Mouse (Mus musculus): ENCODE results near the gene Nppa. TPM values are rescaled to one million over a fixed set of nuclear protein-coding genes. Genes with fewer than 3 reads are reported as not detected.
"Not testable (repeated sequence)": the region's sequence is repeated elsewhere in the genome, so short reads cannot be mapped to it uniquely, and the experiment has no call there.

The Nppa gene
- polyA plus RNA-seq, 2 experiments from 2014 or later = not detected

GRCm38 (mm10) chr4:148012216-148012615 lies 11.7 kb downstream of the Nppa start:
- ATAC-seq = no peak

- ATAC-seq = no peak
These were observed 14.9 kb downstream of the Nppa start for GRCm38 (mm10) chr4:148015418-148015817.

- ATAC-seq = no peak
These were observed 16.5 kb downstream of the Nppa start for GRCm38 (mm10) chr4:148016981-148017380.

GRCm38 (mm10) chr4:148018410-148018809 lies 17.9 kb downstream of the Nppa start:
- ATAC-seq = no peak

- ATAC-seq = no peak
These were observed 23.5 kb downstream of the Nppa start for GRCm38 (mm10) chr4:148024003-148024402.

GRCm38 (mm10) chr4:148029297-148029696 lies 28.8 kb downstream of the Nppa start:
- ATAC-seq = no peak

- ATAC-seq = no peak
These were observed 30.0 kb downstream of the Nppa start for GRCm38 (mm10) chr4:148030506-148030905.

GRCm38 (mm10) chr4:148033858-148034410 lies 33.4 kb downstream of the Nppa start:
- peak; percentile 53 for ATAC-seq

GRCm38 (mm10) chr4:148035440-148035839 lies 34.9 kb downstream of the Nppa start:
- ATAC-seq = no peak

GRCm38 (mm10) chr4:148038079-148038599 lies 37.6 kb downstream of the Nppa start:
- no peak for ATAC-seq

GRCm38 (mm10) chr4:148038600-148039253 lies 38.2 kb downstream of the Nppa start, which contains the start of the genes Clcn6 and Mthfr:
Gene Clcn6, minus strand, starts transcription at chr4:148038821.
Gene Mthfr, plus strand, starts transcription at chr4:148039077.
- peak; percentile 88 for ATAC-seq

- no peak for ATAC-seq
These were observed 38.9 kb downstream of the Nppa start for GRCm38 (mm10) chr4:148039254-148040028.

- ATAC-seq = no peak
These were observed 39.7 kb downstream of the Nppa start for GRCm38 (mm10) chr4:148040029-148040830.

GRCm38 (mm10) chr4:148040933-148041610 lies 40.5 kb downstream of the Nppa start:
- ATAC-seq = no peak

GRCm38 (mm10) chr4:148041611-148042191 lies 41.2 kb downstream of the Nppa start:
- ATAC-seq = peak; percentile 8

- not testable (repeated sequence) for ATAC-seq
These were observed 42.8 kb downstream of the Nppa start for GRCm38 (mm10) chr4:148043327-148043726.

GRCm38 (mm10) chr4:148044113-148044512 lies 43.6 kb downstream of the Nppa start:
- no peak for ATAC-seq

GRCm38 (mm10) chr4:148046450-148047031 lies 46.0 kb downstream of the Nppa start:
- ATAC-seq = no peak

GRCm38 (mm10) chr4:148050396-148050914 lies 49.9 kb downstream of the Nppa start:
- ATAC-seq = not testable (repeated sequence)

GRCm38 (mm10) chr4:148051046-148051776 lies 50.7 kb downstream of the Nppa start:
- no peak for ATAC-seq
